ENCODE assay signal across 14 mouse cellular contexts in genomic region chr11:62631138-62631537, GRCm38 (mm10). TPM values are rescaled to one million over a fixed set of nuclear protein-coding genes. Genes with fewer than 3 reads are reported as not detected.
A peak's percentile ranks its signal among the peaks of the same experiment; 100 is the strongest.
DNase-seq lines count a peak whose midpoint lies in the region; ATAC-seq and TF ChIP-seq lines count a peak whose summit lies in the region.
"Had no signal": no experiment of that assay in that cellular context is flagged by ENCODE, and none has a peak within 500 bp of the region (broad histone marks: within the 10 kb centered on the region; RNA-seq: fewer than 3 reads in every experiment).

No protein-coding gene starts in this region.

- in situ Hi-C loops in CH12.LX (cut with MboI; ENCODE audit: low pct_ligation_motif_present, low pct_unique_long_range_greater_than_20kb, low sequenced_read_pairs) = no loop called here

- ATAC-seq in heart, embryonic 12.5 days (ENCODE audit: insufficient number of reproducible peaks, low FRiP score) = no peak
- ATAC-seq in midbrain, embryonic 11.5 days (ENCODE audit: low FRiP score) = no peak

- no peak for DNase-seq in heart, adult 8-10 months (ENCODE audit: low spot score)
- DNase-seq in CH12.LX (ENCODE audit: extremely low read depth) = no peak
- DNase-seq in embryonic facial prominence, embryonic 10.5 days (ENCODE audit: low spot score) = no peak
- DNase-seq in midbrain, embryonic 11.5 days (ENCODE audit: low spot score, missing footprints) = peak; percentile 88
- DNase-seq in ovary, adult 18-20 months (ENCODE audit: low spot score) = no peak
- no peak for DNase-seq in thymus, postnatal 25 days
- DNase-seq in left cerebral cortex, adult 9 months (ENCODE audit: low spot score in 2 of 2) = no peak
- DNase-seq: B cell, adult 2 months; cerebellum, adult 9-10 months; gastrocnemius, postnatal 36 days; heart, postnatal 36 days; liver, embryonic 13.5 days; thymus, postnatal 14 days had no signal

- H3K36me3 ChIP-seq in heart, embryonic 12.5 days = peaks cover 6% of the 10 kb centered on the region; the same call in 1 of the 2 replicates
- no peaks in the 10 kb centered on the region for H3K36me3 ChIP-seq in CH12.LX (replicated peaks in 1 of 2; ENCODE audit: control insufficient read depth in 1 of 2, insufficient read depth in 1 of 2, low read length in 1 of 2)
- H3K36me3 ChIP-seq in embryonic facial prominence, embryonic 10.5 days (replicated peaks) = peaks cover 15% of the 10 kb centered on the region
- H3K36me3 ChIP-seq in midbrain, embryonic 11.5 days (ENCODE audit: control insufficient read depth, insufficient read depth, low read length) = no peaks in the 10 kb centered on the region
- H3K36me3 ChIP-seq: liver, embryonic 13.5 days had no signal

- TF ChIP-seq CTCF in CH12.LX (conservative IDR thresholded peaks at IDR 0.05 in 1 of 2, IDR thresholded peaks at IDR 0.05 in 1 of 2; ENCODE audit: low read depth in 2 of 2, low read length in 2 of 2) = no peak

- no peak overlapping the region for H3K27ac ChIP-seq in heart, embryonic 12.5 days (ENCODE audit: poor library complexity, severe bottlenecking)
- no peak overlapping the region for H3K27ac ChIP-seq in CH12.LX (ENCODE audit: insufficient read depth, low read depth)
- peak overlapping the region; percentile 87 for H3K27ac ChIP-seq in embryonic facial prominence, embryonic 10.5 days (replicated peaks)
- H3K27ac ChIP-seq in midbrain, embryonic 11.5 days (ENCODE audit: low read depth, low read length) = no peak overlapping the region
- H3K27ac ChIP-seq: liver, embryonic 13.5 days had no signal

- H3K4me1 ChIP-seq in heart, embryonic 12.5 days (replicated peaks) = peaks cover 61% of the 10 kb centered on the region
- H3K4me1 ChIP-seq in CH12.LX (ENCODE audit: control insufficient read depth in 1 of 2, insufficient read depth in 2 of 2) = no peaks in the 10 kb centered on the region
- peaks cover 53% of the 10 kb centered on the region for H3K4me1 ChIP-seq in embryonic facial prominence, embryonic 10.5 days
- H3K4me1 ChIP-seq in midbrain, embryonic 11.5 days (ENCODE audit: control insufficient read depth, insufficient read depth, low read length) = peaks cover 30% of the 10 kb centered on the region

- TF ChIP-seq RAD21 in CH12.LX (IDR thresholded peaks at IDR 0.05; ENCODE audit: low read depth, low read length) = no peak

- 0 out of 2 replicates have a peak, but pooled peaks cover 4% of the 10 kb centered on the region for H3K9me3 ChIP-seq in heart, embryonic 12.5 days (replicated peaks)
- H3K9me3 ChIP-seq in CH12.LX (replicated peaks; ENCODE audit: low read length) = peaks cover 3% of the 10 kb centered on the region
- H3K9me3 ChIP-seq in embryonic facial prominence, embryonic 10.5 days = no peaks in the 10 kb centered on the region
- no peaks in the 10 kb centered on the region for H3K9me3 ChIP-seq in midbrain, embryonic 11.5 days (ENCODE audit: control insufficient read depth, low read length)
- H3K9me3 ChIP-seq: liver, embryonic 13.5 days had no signal

- TF ChIP-seq EP300 in CH12.LX (IDR thresholded peaks at IDR 0.05; ENCODE audit: low read length) = no peak

- peak overlapping the region; percentile 57; the same call in 1 of the 2 replicates for H3K4me2 ChIP-seq in heart, embryonic 12.5 days
- H3K4me2 ChIP-seq in CH12.LX (ENCODE audit: insufficient read depth, low read depth, poor library complexity, severe bottlenecking) = no peak overlapping the region
- H3K4me2 ChIP-seq in midbrain, embryonic 11.5 days = no peak overlapping the region

- no peak overlapping the region for H3K4me3 ChIP-seq in heart, embryonic 12.5 days
- no peak overlapping the region for H3K4me3 ChIP-seq in CH12.LX (replicated peaks in 1 of 3; ENCODE audit: low read depth in 2 of 3, low read length in 2 of 3, poor library complexity in 1 of 3)
- peak overlapping the region; percentile 49; the same call in 1 of the 2 replicates for H3K4me3 ChIP-seq in embryonic facial prominence, embryonic 10.5 days
- H3K4me3 ChIP-seq in midbrain, embryonic 11.5 days (ENCODE audit: low read depth, low read length) = no peak overlapping the region
- H3K4me3 ChIP-seq: liver, embryonic 13.5 days had no signal

- no peaks in the 10 kb centered on the region for H3K79me2 ChIP-seq in CH12.LX (replicated peaks; ENCODE audit: control insufficient read depth, extremely low read depth, insufficient read depth, poor library complexity, severe bottlenecking)

- TF ChIP-seq POLR2A in CH12.LX (IDR thresholded peaks at IDR 0.05; ENCODE audit: low read depth, low read length) = no peak

- 50% methylated on average over 4 of the region's 4 CpGs for WGBS in heart, embryonic 12.5 days
- WGBS in embryonic facial prominence, embryonic 10.5 days = 35% methylated on average over 4 of the region's 4 CpGs
- 20% methylated on average over 4 of the region's 4 CpGs for WGBS in midbrain, embryonic 11.5 days

- dilution Hi-C loops in CH12.LX (cut with MboI; ENCODE audit: extremely low pct_ligation_motif_present, extremely low pct_unique_long_range_greater_than_20kb, low sequenced_read_pairs) = no loop called here

- H3K9ac ChIP-seq in heart, embryonic 12.5 days = no peak overlapping the region; the same call in 1 of the 2 replicates
- H3K9ac ChIP-seq in CH12.LX (ENCODE audit: insufficient read depth, low read depth) = no peak overlapping the region
- H3K9ac ChIP-seq in midbrain, embryonic 11.5 days (ENCODE audit: low read length) = no peak overlapping the region

- H3K27me3 ChIP-seq in heart, embryonic 12.5 days (replicated peaks) = no peaks in the 10 kb centered on the region
- no peaks in the 10 kb centered on the region for H3K27me3 ChIP-seq in CH12.LX (replicated peaks)
- no peaks in the 10 kb centered on the region for H3K27me3 ChIP-seq in embryonic facial prominence, embryonic 10.5 days (replicated peaks; ENCODE audit: low read depth, poor library complexity, severe bottlenecking)
- no peaks in the 10 kb centered on the region for H3K27me3 ChIP-seq in midbrain, embryonic 11.5 days (ENCODE audit: control insufficient read depth, insufficient read depth, low read length)
- H3K27me3 ChIP-seq: liver, embryonic 13.5 days had no signal

TF ChIP-seq in CH12.LX, 34 proteins besides CTCF, POLR2A, EP300 and RAD21:
- no peak for TF ChIP-seq USF1 (IDR thresholded peaks at IDR 0.05; ENCODE audit: low read depth, low read length)
- TF ChIP-seq MAFK (IDR thresholded peaks at IDR 0.05; ENCODE audit: insufficient replicate concordance, low read length) = peak; percentile 81
TF ChIP-seq in CH12.LX: peak in this region for 1.

RNA-seq across cellular contexts. Expression of gene Lrrc75a, which starts 17.2 kb away (rescaled TPM):
- 18.6 and 19.6 TPM in 2 replicates for polyA plus RNA-seq in heart, embryonic 12.5 days (2016; fragmentation: Nextera tagmentation; extraction: Ambion mirVana)
- total RNA-seq in heart, adult 8-10 months (2022) = 1 to 10 TPM; 3.1 to 4.5 (median 3.7) TPM
- total RNA-seq in CH12.LX (2012; rRNA removed) = 2.9 and 12.6 TPM in 2 replicates
- total RNA-seq in CH12.LX (2014; rRNA removed) = 1.3 and 1.6 TPM in 2 replicates
- 1.8 and 2.7 TPM in 2 replicates for polyA plus RNA-seq in CH12.LX (2012; ENCODE audit: insufficient read length, low read depth)
- 11.2 and 12.9 TPM in 2 replicates for polyA plus RNA-seq in embryonic facial prominence, embryonic 10.5 days (2016; fragmentation: Nextera tagmentation; extraction: Ambion mirVana)
- polyA plus RNA-seq in midbrain, embryonic 11.5 days (2014; fragmentation: Nextera tagmentation; extraction: Ambion mirVana) = 12.5 and 12.6 TPM in 2 replicates

RNA-seq across cellular contexts. Expression of gene Mmgt2, which starts 17.3 kb away (rescaled TPM):
- polyA plus RNA-seq in heart, embryonic 12.5 days (2016; fragmentation: Nextera tagmentation; extraction: Ambion mirVana) = 51.0 and 58.3 TPM in 2 replicates
- 1 to 10 TPM; 5.1 to 5.9 (median 5.7) TPM for total RNA-seq in heart, adult 8-10 months (2022)
- total RNA-seq in CH12.LX (2012; rRNA removed) = 47.9 and 60.7 TPM in 2 replicates
- 41.2 and 49.2 TPM in 2 replicates for total RNA-seq in CH12.LX (2014; rRNA removed)
- 61.4 and 65.9 TPM in 2 replicates for polyA plus RNA-seq in CH12.LX (2012; ENCODE audit: insufficient read length, low read depth)
- 41.9 and 44.2 TPM in 2 replicates for polyA plus RNA-seq in embryonic facial prominence, embryonic 10.5 days (2016; fragmentation: Nextera tagmentation; extraction: Ambion mirVana)
- polyA plus RNA-seq in midbrain, embryonic 11.5 days (2014; fragmentation: Nextera tagmentation; extraction: Ambion mirVana) = 38.5 and 43.8 TPM in 2 replicates

RNA-seq across cellular contexts. Expression of gene Trpv2, which starts 56.9 kb away (rescaled TPM):
- polyA plus RNA-seq in heart, embryonic 12.5 days (2016; fragmentation: Nextera tagmentation; extraction: Ambion mirVana) = 4.3 and 4.6 TPM in 2 replicates
- 1 to 10 TPM; 1.6 to 4.1 (median 1.8) TPM for total RNA-seq in heart, adult 8-10 months (2022)
- total RNA-seq in CH12.LX (2012; rRNA removed) (58.7 and 59.3 TPM in 2 replicates), CH12.LX (2014; rRNA removed) (36.0 and 39.2 TPM in 2 replicates)
- polyA plus RNA-seq in CH12.LX (2012; ENCODE audit: insufficient read length, low read depth) = 42.3 and 46.2 TPM in 2 replicates
- 2.6 and 3.8 TPM in 2 replicates for polyA plus RNA-seq in embryonic facial prominence, embryonic 10.5 days (2016; fragmentation: Nextera tagmentation; extraction: Ambion mirVana)
- polyA plus RNA-seq in midbrain, embryonic 11.5 days (2014; fragmentation: Nextera tagmentation; extraction: Ambion mirVana) = 4.9 and 5.4 TPM in 2 replicates
